Mouse (Mus musculus) neural tube, embryonic 15.5 days (tissue): ENCODE data around the gene Slco2a1. TPM values are rescaled to one million over a fixed set of nuclear protein-coding genes. Genes with fewer than 3 reads are reported as not detected.

Experiments
- ATAC-seq: fragments of 200-750 bp; cut with Nextera tagmentation; 2 replicates; pipeline ENCODE4 v1.8.0; 2017; ENCODE audit warnings: mild to moderate bottlenecking, moderate TSS enrichment, moderate library complexity; ENCODE audit not compliant: low FRiP score
- H3K27ac ChIP-seq: fragments of 300-500 bp; sonication (generic); replicated peaks from 2 replicates; pipeline ENCODE4 v1.5.1; 2015; ENCODE audit warnings: mild to moderate bottlenecking, inconsistent platforms
- H3K27me3 ChIP-seq: fragments of 300-500 bp; sonication (generic); replicated peaks from 2 replicates; pipeline ENCODE4 v1.6.1; 2015; ENCODE audit warnings: inconsistent platforms
- H3K36me3 ChIP-seq: fragments of 300-500 bp; sonication (generic); 2 replicates; pipeline ENCODE4 v1.6.1; 2015; ENCODE audit warnings: inconsistent platforms
- H3K4me1 ChIP-seq: fragments of 300-500 bp; sonication (generic); 2 replicates; pipeline ENCODE4 v1.6.1; 2015; ENCODE audit warnings: inconsistent platforms
- H3K4me2 ChIP-seq: fragments of 300-500 bp; sonication (generic); 2 replicates; pipeline ENCODE4 v1.6.1; 2015; ENCODE audit warnings: inconsistent platforms, mild to moderate bottlenecking, moderate library complexity
- H3K4me3 ChIP-seq: fragments of 300-500 bp; sonication (generic); replicated peaks from 2 replicates; pipeline ENCODE4 v1.5.1; 2015; ENCODE audit warnings: mild to moderate bottlenecking, inconsistent platforms
- H3K9ac ChIP-seq: fragments of 300-500 bp; sonication (generic); replicated peaks from 2 replicates; pipeline ENCODE4 v1.6.1; 2015; ENCODE audit warnings: mild to moderate bottlenecking, inconsistent platforms
- H3K9me3 ChIP-seq: fragments of 300-500 bp; sonication (generic); replicated peaks from 2 replicates; pipeline ENCODE4 v1.6.1; 2016; ENCODE audit warnings: inconsistent platforms
- WGBS: fragments of 180-500 bp; shearing (Covaris S2); methylation state at CpG from one replicate; pipeline ENCODE4 v1.1.7; 2015; ENCODE audit warnings: mixed read lengths; 5-methylcytosine and 5-hydroxymethylcytosine counted together
- polyA plus RNA-seq: library from polyadenylated mRNA; unstranded; fragments of >200 nt; fragmentation: Nextera tagmentation; extraction: Ambion mirVana; gene quantifications from 2 replicates; pipeline ENCODE4 v1.2.1, GENCODE M21; 2015

Gene Slco2a1
- polyA plus RNA-seq, 1 experiment from 2014 or later: 2.6 TPM

DNA sequence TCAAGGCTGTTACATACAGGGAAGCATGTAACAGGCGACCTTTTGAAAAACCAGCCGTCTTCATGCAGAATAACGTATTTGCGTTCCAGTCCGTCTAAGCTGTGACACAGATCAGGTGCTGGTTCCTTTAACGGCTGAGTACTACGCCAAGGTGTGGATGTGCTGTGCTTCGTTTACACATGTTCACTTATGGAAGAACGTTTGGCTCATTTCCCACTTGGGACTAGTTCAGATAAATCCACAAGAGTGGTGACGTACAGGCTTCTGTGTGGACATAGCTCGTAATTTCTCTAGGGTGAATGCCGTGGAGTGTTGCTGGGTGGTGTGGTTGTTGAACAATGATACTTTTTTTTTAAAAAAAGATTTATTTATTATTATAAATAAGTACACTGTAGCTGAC lies 26.2 kb downstream of the Slco2a1 start:
- Histone ChIP-seq H3K9me3 (no peaks in the 10 kb centered on the region), H3K4me3 (no peak overlapping the region), H3K4me2 (no peak overlapping the region), H3K4me1 (no peaks in the 10 kb centered on the region), H3K27ac (no peak overlapping the region), H3K9ac (no peak overlapping the region), H3K36me3 (no peaks in the 10 kb centered on the region), H3K27me3 (peaks cover 10% of the 10 kb centered on the region)
- WGBS: 84% methylated on average over 12 of the region's 12 CpGs
- no peak for ATAC-seq

DNA sequence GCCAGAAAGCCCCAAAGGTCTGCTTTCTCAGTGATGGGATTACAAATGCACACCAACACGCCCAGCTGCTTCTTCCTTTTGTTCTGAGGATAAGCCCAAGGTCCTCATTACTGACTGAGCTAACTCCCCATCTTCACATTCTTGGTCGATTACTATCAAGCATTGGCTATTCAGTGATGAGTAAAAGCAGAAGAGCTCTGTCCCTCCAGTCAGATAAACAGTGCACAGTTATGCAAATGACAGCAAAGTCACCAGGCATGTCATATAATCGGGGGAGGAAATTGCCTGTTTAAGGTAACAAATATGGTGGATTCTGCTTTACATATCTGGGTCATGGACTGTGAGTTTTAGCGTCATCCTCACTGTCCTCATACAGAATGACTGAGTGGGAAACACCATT lies 35.6 kb downstream of the Slco2a1 start:
- Histone ChIP-seq H3K27ac (no peak overlapping the region), H3K4me1 (no peaks in the 10 kb centered on the region), H3K27me3 (no peaks in the 10 kb centered on the region), H3K4me3 (no peak overlapping the region), H3K9me3 (no peaks in the 10 kb centered on the region), H3K4me2 (no peak overlapping the region), H3K9ac (no peak overlapping the region), H3K36me3 (no peaks in the 10 kb centered on the region)
- 79% methylated on average over 4 of the region's 4 CpGs for WGBS
- no peak for ATAC-seq

DNA sequence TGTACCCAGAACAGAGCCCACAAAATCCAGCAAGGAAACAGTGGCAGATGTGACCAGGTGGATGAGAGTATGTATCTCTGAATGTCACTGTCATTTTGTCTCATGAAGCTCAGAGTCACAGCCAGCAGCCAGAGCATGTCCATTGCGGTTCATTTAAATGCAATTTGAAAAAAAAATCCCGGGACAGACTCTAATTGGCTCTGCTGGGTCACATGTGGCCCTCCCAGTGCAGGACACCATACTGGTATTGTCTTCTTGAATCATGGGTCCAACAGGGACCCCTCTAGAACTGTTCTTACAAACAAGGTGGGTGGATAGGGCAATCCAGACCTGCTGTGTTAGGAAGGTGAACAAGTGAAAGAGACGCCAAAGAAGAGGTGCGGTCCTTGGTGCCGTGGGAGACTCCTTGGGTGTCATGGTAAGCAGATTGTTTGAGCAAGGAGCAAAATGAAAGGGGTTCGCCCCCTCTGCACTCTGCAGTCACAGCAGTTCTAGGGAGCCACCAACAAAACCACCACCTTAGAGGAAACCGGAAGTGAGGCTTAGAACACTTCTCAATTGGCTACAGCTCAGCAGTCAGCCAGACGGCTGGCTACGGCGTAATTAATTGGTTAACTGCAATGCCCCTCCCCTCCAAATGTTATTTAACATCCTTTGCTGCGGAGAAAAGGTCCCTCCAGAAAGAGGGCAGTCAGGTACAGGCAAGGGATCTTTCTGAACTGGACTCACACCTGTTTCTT lies 38.8 kb downstream of the Slco2a1 start:
- Histone ChIP-seq H3K27ac (no peak overlapping the region), H3K4me2 (no peak overlapping the region), H3K4me3 (no peak overlapping the region), H3K36me3 (no peaks in the 10 kb centered on the region), H3K27me3 (no peaks in the 10 kb centered on the region), H3K4me1 (peaks cover 8% of the 10 kb centered on the region; the same call in 1 of the 2 replicates), H3K9ac (no peak overlapping the region), H3K9me3 (no peaks in the 10 kb centered on the region)
- WGBS: 67% methylated on average over 11 of the region's 11 CpGs
- no peak for ATAC-seq

DNA sequence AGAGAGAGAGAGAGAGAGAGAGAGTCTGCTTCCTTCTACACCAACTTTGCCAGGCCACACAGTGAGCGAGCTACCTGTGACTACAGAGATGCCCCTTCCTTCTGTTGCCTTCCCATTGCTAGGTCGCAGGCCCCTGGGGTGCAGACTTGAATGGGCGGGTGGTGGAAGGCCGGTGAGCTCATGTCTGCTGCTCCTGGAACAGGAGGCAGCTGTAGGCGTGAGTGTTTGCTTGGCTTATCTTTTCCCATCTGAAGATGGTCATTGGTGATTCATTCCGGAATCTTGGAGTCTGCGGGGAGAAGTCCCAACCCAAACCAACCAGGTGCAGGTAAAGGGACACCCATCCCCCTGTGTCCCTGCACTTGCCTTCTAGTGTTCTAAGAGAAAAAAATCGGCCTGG lies 40.5 kb downstream of the Slco2a1 start:
- H3K4me1 ChIP-seq: peaks cover 8% of the 10 kb centered on the region; the same call in 1 of the 2 replicates
- no peak for ATAC-seq
- no peaks in the 10 kb centered on the region for H3K36me3 ChIP-seq
- 75% methylated on average over 8 of the region's 8 CpGs for WGBS
- no peak overlapping the region for H3K27ac ChIP-seq
- H3K4me3 ChIP-seq: no peak overlapping the region
- H3K9me3 ChIP-seq: no peaks in the 10 kb centered on the region
- H3K4me2 ChIP-seq: no peak overlapping the region
- H3K27me3 ChIP-seq: no peaks in the 10 kb centered on the region
- H3K9ac ChIP-seq: no peak overlapping the region

DNA sequence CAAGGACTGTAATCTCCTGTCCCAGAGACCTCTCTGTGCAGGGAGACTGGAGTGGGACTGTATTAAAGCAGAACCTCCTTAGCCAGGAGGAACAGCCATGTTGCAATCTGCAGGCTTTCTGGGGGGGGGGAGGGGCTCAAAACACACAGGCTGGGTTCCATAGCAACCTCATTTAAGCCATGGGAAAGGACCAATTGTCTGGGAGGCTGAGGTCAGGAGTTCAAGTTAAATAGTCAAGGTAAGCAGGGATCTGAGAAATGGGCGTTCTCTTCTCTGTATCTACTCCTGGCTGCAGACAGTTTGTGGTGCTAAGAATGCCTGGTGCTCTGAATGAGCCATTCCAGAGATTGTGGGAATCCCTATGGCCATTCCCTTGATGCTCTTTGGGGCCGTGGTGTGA lies 41.5 kb downstream of the Slco2a1 start:
- H3K27me3 ChIP-seq: no peaks in the 10 kb centered on the region
- H3K4me1 ChIP-seq: peaks cover 8% of the 10 kb centered on the region; the same call in 1 of the 2 replicates
- no peaks in the 10 kb centered on the region for H3K9me3 ChIP-seq
- no peaks in the 10 kb centered on the region for H3K36me3 ChIP-seq
- H3K27ac ChIP-seq: no peak overlapping the region
- H3K4me2 ChIP-seq: no peak overlapping the region
- H3K9ac ChIP-seq: no peak overlapping the region
- WGBS: 77% methylated on average over 2 of the region's 2 CpGs
- H3K4me3 ChIP-seq: no peak overlapping the region
- ATAC-seq: no peak

DNA sequence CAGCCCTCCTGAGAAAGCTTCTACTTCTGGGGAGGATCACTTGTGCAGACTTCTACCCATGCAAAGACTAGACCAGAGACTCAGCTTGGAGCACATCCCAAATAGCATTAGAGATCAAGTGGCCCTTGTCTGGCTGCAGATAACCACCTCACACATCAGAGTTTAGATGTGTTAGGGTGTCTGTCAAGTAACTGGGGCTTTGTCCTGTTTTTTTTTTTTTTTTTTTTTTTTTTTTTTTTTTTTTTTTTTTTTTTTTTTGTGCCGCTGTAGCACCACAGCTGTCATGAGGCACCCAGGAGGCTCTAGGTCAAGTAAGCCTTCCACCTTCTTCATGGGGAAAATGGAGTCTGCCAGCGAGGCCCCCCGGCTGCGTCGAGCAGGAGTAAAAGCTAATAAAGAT lies 42.7 kb downstream of the Slco2a1 start:
- no peaks in the 10 kb centered on the region for H3K36me3 ChIP-seq
- ATAC-seq: no peak
- H3K4me2 ChIP-seq: no peak overlapping the region
- WGBS: 81% methylated on average over 5 of the region's 5 CpGs
- no peaks in the 10 kb centered on the region for H3K9me3 ChIP-seq
- no peak overlapping the region for H3K9ac ChIP-seq
- H3K4me3 ChIP-seq: no peak overlapping the region
- peaks cover 8% of the 10 kb centered on the region; the same call in 1 of the 2 replicates for H3K4me1 ChIP-seq
- no peaks in the 10 kb centered on the region for H3K27me3 ChIP-seq
- no peak overlapping the region for H3K27ac ChIP-seq

DNA sequence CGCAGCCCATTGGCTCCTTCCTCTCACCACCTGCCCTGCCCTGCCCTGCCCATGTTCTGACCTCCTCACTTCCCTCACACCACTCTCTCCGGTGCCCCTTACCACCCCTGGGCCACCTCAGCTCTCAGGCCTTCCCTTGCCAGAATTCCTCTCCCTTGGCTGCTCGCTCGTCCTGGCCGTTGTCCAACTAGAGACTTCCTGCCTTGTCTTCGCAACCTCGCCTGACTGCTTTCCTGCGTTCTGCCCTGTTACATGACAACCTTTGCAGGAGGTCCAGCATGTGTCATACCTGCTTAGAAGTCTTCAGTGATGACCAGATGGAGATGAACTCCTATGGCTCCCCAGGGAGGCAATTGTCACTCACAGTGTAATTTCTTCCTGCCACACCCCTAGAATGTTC lies 43.7 kb downstream of the Slco2a1 start:
- H3K4me3 ChIP-seq: no peak overlapping the region
- no peak overlapping the region for H3K9ac ChIP-seq
- H3K27ac ChIP-seq: no peak overlapping the region
- H3K4me2 ChIP-seq: no peak overlapping the region
- 82% methylated on average over 8 of the region's 8 CpGs for WGBS
- H3K4me1 ChIP-seq: peaks cover 8% of the 10 kb centered on the region; the same call in 1 of the 2 replicates
- ATAC-seq: no peak
- H3K27me3 ChIP-seq: no peaks in the 10 kb centered on the region
- H3K36me3 ChIP-seq: no peaks in the 10 kb centered on the region
- no peaks in the 10 kb centered on the region for H3K9me3 ChIP-seq

DNA sequence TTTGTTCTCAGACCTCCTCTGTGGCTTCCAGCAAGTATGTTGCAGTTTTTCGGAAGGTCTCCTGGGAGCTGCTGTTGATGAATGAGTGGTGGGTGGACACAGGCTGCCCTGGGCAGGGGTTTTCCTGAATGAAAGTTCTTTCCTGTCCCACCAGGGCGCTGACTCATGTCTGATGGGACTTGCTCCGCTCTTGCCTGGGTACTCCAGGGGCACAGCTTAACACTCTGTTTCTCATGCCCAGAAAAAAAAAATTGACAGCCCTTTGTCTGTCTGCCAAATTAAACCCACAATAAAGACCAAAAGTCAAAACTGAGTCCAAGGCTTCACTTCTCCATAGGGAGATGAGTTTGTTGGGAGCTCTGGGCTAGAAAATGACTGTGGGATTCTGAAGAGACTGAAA lies 44.9 kb downstream of the Slco2a1 start:
- Histone ChIP-seq H3K4me1 (peaks cover 8% of the 10 kb centered on the region; the same call in 1 of the 2 replicates), H3K9ac (no peak overlapping the region), H3K9me3 (no peaks in the 10 kb centered on the region), H3K27me3 (no peaks in the 10 kb centered on the region), H3K4me2 (no peak overlapping the region), H3K36me3 (no peaks in the 10 kb centered on the region), H3K27ac (no peak overlapping the region), H3K4me3 (no peak overlapping the region)
- no peak for ATAC-seq
- 86% methylated on average over 3 of the region's 3 CpGs for WGBS

DNA sequence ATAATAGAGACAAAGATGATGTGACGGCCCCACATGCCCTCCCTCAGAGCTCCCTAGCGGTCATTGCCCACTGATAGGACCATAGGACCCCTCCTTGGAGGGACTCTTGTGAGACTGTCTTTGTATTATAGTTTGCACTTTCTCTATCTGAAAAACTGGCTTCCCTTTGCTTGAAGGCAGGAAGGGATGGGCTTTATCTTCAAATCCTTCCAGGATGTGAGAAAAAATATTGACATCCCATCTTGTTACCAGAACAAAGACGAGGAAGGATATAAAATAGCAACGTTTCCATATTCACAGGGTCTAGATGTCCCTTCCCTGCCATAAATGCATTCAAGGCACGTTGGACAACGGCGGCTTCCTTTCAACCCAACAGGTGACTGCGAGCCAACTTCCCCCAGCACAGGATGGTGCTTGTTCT lies 48.5 kb downstream of the Slco2a1 start:
- Histone ChIP-seq H3K27me3 (no peaks in the 10 kb centered on the region), H3K4me2 (no peak overlapping the region), H3K36me3 (no peaks in the 10 kb centered on the region), H3K9me3 (no peaks in the 10 kb centered on the region), H3K4me3 (no peak overlapping the region), H3K27ac (no peak overlapping the region), H3K4me1 (peaks cover 3% of the 10 kb centered on the region; the same call in 1 of the 2 replicates), H3K9ac (no peak overlapping the region)
- 75% methylated on average over 8 of the region's 8 CpGs for WGBS
- no peak for ATAC-seq

DNA sequence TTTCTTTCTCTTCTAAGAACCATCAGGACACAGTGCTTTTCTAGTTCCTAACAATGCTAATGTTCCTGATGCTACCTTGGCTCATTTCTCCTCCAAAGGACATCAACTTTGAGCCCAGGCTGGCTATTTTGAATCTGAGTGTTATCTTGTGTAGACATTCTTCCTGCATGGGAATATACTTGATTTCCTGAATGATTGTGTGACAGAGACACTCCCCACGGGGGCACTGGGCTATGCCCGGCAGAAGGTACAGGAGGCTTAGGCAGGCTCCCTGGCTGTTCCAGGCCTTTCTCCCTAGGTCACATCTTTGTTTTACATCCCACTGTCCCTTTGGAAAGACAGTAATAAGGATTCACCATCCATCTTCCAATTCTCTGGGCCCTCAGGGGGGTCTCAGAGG lies 49.8 kb downstream of the Slco2a1 start:
- Histone ChIP-seq H3K27me3 (no peaks in the 10 kb centered on the region), H3K9ac (no peak overlapping the region), H3K4me3 (no peak overlapping the region), H3K4me1 (no peaks in the 10 kb centered on the region), H3K36me3 (no peaks in the 10 kb centered on the region), H3K4me2 (no peak overlapping the region), H3K27ac (no peak overlapping the region), H3K9me3 (no peaks in the 10 kb centered on the region)
- no peak for ATAC-seq
- 88% methylated on average over 2 of the region's 2 CpGs for WGBS

DNA sequence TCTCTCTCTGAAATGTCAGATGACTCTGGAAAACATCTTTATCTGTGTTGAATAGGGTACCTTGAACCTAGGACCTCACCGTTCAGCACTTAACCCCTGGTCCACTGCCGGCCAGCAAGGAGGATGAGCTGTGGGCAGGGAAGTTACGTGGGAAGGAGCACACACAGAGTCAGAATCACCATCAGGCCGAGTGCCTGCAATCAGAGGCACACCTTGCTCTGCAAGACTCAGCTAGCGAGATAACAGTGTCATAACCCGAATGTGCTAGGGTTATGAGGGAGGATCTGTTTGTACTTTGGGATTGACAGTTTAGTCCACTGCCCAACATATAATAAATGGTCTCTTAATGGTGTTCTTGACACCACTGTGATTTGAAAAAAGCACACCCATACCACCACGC lies 50.2 kb downstream of the Slco2a1 start:
- H3K9ac ChIP-seq: no peak overlapping the region
- no peak overlapping the region for H3K4me2 ChIP-seq
- WGBS: 90% methylated on average over 7 of the region's 7 CpGs
- H3K4me3 ChIP-seq: no peak overlapping the region
- no peaks in the 10 kb centered on the region for H3K9me3 ChIP-seq
- H3K27ac ChIP-seq: no peak overlapping the region
- no peaks in the 10 kb centered on the region for H3K27me3 ChIP-seq
- no peak for ATAC-seq
- H3K36me3 ChIP-seq: no peaks in the 10 kb centered on the region
- H3K4me1 ChIP-seq: no peaks in the 10 kb centered on the region

DNA sequence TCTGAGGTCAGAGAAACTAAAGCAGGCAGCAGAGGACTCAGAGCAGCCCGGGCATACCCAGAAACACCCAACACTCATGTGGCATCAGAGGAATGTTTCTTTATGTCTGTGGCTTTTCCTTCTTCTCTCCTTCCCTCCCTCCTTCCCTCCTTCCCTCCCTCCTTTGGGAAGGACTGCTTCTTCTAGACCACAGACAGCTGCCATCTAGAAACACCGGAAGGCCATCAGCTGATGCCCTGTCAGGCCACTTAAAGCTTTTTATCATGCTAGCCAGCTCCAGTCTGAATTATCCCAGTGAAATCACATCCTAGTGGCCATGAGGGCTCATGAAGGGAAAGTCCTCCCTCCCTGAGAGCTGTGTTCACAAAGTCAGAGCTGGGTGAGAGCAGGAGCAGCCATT lies 52.1 kb downstream of the Slco2a1 start:
- Histone ChIP-seq H3K9ac (no peak overlapping the region), H3K4me3 (no peak overlapping the region), H3K9me3 (no peaks in the 10 kb centered on the region), H3K4me1 (no peaks in the 10 kb centered on the region), H3K27me3 (no peaks in the 10 kb centered on the region), H3K27ac (no peak overlapping the region), H3K4me2 (no peak overlapping the region), H3K36me3 (no peaks in the 10 kb centered on the region)
- 87% methylated on average over 2 of the region's 2 CpGs for whole genome bisulfite sequencing
- ATAC-seq: no peak
